Mouse (Mus musculus): ENCODE results near the gene Tmed2. TPM values are rescaled to one million over a fixed set of nuclear protein-coding genes. Genes with fewer than 3 reads are reported as not detected.
"Not testable (repeated sequence)": the region's sequence is repeated elsewhere in the genome, so short reads cannot be mapped to it uniquely, and the experiment has no call there.

The Tmed2 gene
- polyA plus RNA-seq, 1 experiment: 120 TPM

GRCm38 (mm10) chr5:124499001-124499400 lies 41.5 kb upstream of the Tmed2 start:
- H3K4me3 ChIP-seq (replicated peaks; ENCODE audit: insufficient read depth, low read depth, low read length): no peak overlapping the region
- H3K4me1 ChIP-seq (ENCODE audit: control insufficient read depth, insufficient read depth, low read length): no peaks in the 10 kb centered on the region
- H3K27ac ChIP-seq (ENCODE audit: insufficient read depth, low read length): no peak overlapping the region
- no peak for TF ChIP-seq POLR2A (IDR thresholded peaks at IDR 0.05; ENCODE audit: borderline replicate concordance, insufficient read depth, low read length)
- no peak for TF ChIP-seq CTCF (IDR thresholded peaks at IDR 0.05; ENCODE audit: borderline replicate concordance, insufficient read depth, low read depth, low read length)
- H3K27me3 ChIP-seq (ENCODE audit: control insufficient read depth, insufficient read depth, low read length): no peaks in the 10 kb centered on the region
- WGBS: 39% methylated on average over 5 of the region's 5 CpGs
- no peak for DNase-seq

- WGBS: 80% methylated on average over 3 of the region's 4 CpGs
- H3K4me1 ChIP-seq (ENCODE audit: control insufficient read depth, insufficient read depth, low read length); DNase-seq; H3K27ac ChIP-seq (ENCODE audit: insufficient read depth, low read length); H3K27me3 ChIP-seq (ENCODE audit: control insufficient read depth, insufficient read depth, low read length); H3K4me3 ChIP-seq (replicated peaks; ENCODE audit: insufficient read depth, low read depth, low read length): not testable (repeated sequence)
Measured at GRCm38 (mm10) chr5:124500037-124500436, 40.5 kb upstream of the Tmed2 start.

- whole genome bisulfite sequencing: 89% methylated on average over 3 of the region's 3 CpGs
- H3K4me3 ChIP-seq (replicated peaks; ENCODE audit: insufficient read depth, low read depth, low read length): no peak overlapping the region
Measured at GRCm38 (mm10) chr5:124500573-124500972, 39.9 kb upstream of the Tmed2 start.

GRCm38 (mm10) chr5:124501541-124501940 lies 39.0 kb upstream of the Tmed2 start:
- no peak for DNase-seq

More at GRCm38 (mm10) chr5:124500573-124500972, 39.9 kb upstream of the Tmed2 start:
- H3K27me3 ChIP-seq (ENCODE audit: control insufficient read depth, insufficient read depth, low read length): no peaks in the 10 kb centered on the region
- TF ChIP-seq POLR2A (IDR thresholded peaks at IDR 0.05; ENCODE audit: borderline replicate concordance, insufficient read depth, low read length) (no peak), CTCF (IDR thresholded peaks at IDR 0.05; ENCODE audit: borderline replicate concordance, insufficient read depth, low read depth, low read length) (no peak)
- H3K4me1 ChIP-seq (ENCODE audit: control insufficient read depth, insufficient read depth, low read length): no peaks in the 10 kb centered on the region
- no peak for DNase-seq
- H3K27ac ChIP-seq (ENCODE audit: insufficient read depth, low read length): no peak overlapping the region

GRCm38 (mm10) chr5:124503742-124504141 lies 36.8 kb upstream of the Tmed2 start:
- no peaks in the 10 kb centered on the region for H3K27me3 ChIP-seq (ENCODE audit: control insufficient read depth, insufficient read depth, low read length)
- WGBS: 71% methylated on average over 14 of the region's 14 CpGs
- no peak overlapping the region for H3K4me3 ChIP-seq (replicated peaks; ENCODE audit: insufficient read depth, low read depth, low read length)
- no peak overlapping the region for H3K27ac ChIP-seq (ENCODE audit: insufficient read depth, low read length)
- no peaks in the 10 kb centered on the region for H3K4me1 ChIP-seq (ENCODE audit: control insufficient read depth, insufficient read depth, low read length)
- TF ChIP-seq POLR2A (IDR thresholded peaks at IDR 0.05; ENCODE audit: borderline replicate concordance, insufficient read depth, low read length) (no peak), CTCF (IDR thresholded peaks at IDR 0.05; ENCODE audit: borderline replicate concordance, insufficient read depth, low read depth, low read length) (no peak)
- no peak for DNase-seq

More at GRCm38 (mm10) chr5:124501541-124501940, 39.0 kb upstream of the Tmed2 start:
- Histone ChIP-seq H3K4me3 (replicated peaks; ENCODE audit: insufficient read depth, low read depth, low read length) (no peak overlapping the region), H3K27ac (ENCODE audit: insufficient read depth, low read length) (no peak overlapping the region), H3K27me3 (ENCODE audit: control insufficient read depth, insufficient read depth, low read length) (no peaks in the 10 kb centered on the region), H3K4me1 (ENCODE audit: control insufficient read depth, insufficient read depth, low read length) (no peaks in the 10 kb centered on the region)
- no peak for TF ChIP-seq CTCF (IDR thresholded peaks at IDR 0.05; ENCODE audit: borderline replicate concordance, insufficient read depth, low read depth, low read length)
- TF ChIP-seq POLR2A (IDR thresholded peaks at IDR 0.05; ENCODE audit: borderline replicate concordance, insufficient read depth, low read length): no peak
- WGBS: 82% methylated on average over 10 of the region's 10 CpGs

GRCm38 (mm10) chr5:124505235-124505634 lies 35.3 kb upstream of the Tmed2 start:
- no peak for DNase-seq
- Histone ChIP-seq H3K4me3 (replicated peaks; ENCODE audit: insufficient read depth, low read depth, low read length) (no peak overlapping the region), H3K27me3 (ENCODE audit: control insufficient read depth, insufficient read depth, low read length) (no peaks in the 10 kb centered on the region), H3K27ac (ENCODE audit: insufficient read depth, low read length) (no peak overlapping the region), H3K4me1 (ENCODE audit: control insufficient read depth, insufficient read depth, low read length) (no peaks in the 10 kb centered on the region)
- no peak for TF ChIP-seq CTCF (IDR thresholded peaks at IDR 0.05; ENCODE audit: borderline replicate concordance, insufficient read depth, low read depth, low read length)
- no peak for TF ChIP-seq POLR2A (IDR thresholded peaks at IDR 0.05; ENCODE audit: borderline replicate concordance, insufficient read depth, low read length)
- 94% methylated on average over 4 of the region's 4 CpGs for WGBS

GRCm38 (mm10) chr5:124506731-124507359 lies 33.6 kb upstream of the Tmed2 start:
- H3K27me3 ChIP-seq (ENCODE audit: control insufficient read depth, insufficient read depth, low read length): no peaks in the 10 kb centered on the region
- no peaks in the 10 kb centered on the region for H3K4me1 ChIP-seq (ENCODE audit: control insufficient read depth, insufficient read depth, low read length)
- TF ChIP-seq POLR2A (IDR thresholded peaks at IDR 0.05; ENCODE audit: borderline replicate concordance, insufficient read depth, low read length) (no peak), CTCF (IDR thresholded peaks at IDR 0.05; ENCODE audit: borderline replicate concordance, insufficient read depth, low read depth, low read length) (no peak)
- WGBS: 85% methylated on average over 10 of the region's 10 CpGs
- H3K27ac ChIP-seq (ENCODE audit: insufficient read depth, low read length): no peak overlapping the region
- DNase-seq: no peak
- H3K4me3 ChIP-seq (replicated peaks; ENCODE audit: insufficient read depth, low read depth, low read length): no peak overlapping the region

- no peak for TF ChIP-seq CTCF (IDR thresholded peaks at IDR 0.05; ENCODE audit: borderline replicate concordance, insufficient read depth, low read depth, low read length)
- no peak for TF ChIP-seq POLR2A (IDR thresholded peaks at IDR 0.05; ENCODE audit: borderline replicate concordance, insufficient read depth, low read length)
- Histone ChIP-seq H3K27ac (ENCODE audit: insufficient read depth, low read length) (no peak overlapping the region), H3K4me1 (ENCODE audit: control insufficient read depth, insufficient read depth, low read length) (no peaks in the 10 kb centered on the region), H3K27me3 (ENCODE audit: control insufficient read depth, insufficient read depth, low read length) (no peaks in the 10 kb centered on the region), H3K4me3 (replicated peaks; ENCODE audit: insufficient read depth, low read depth, low read length) (no peak overlapping the region)
- 96% methylated on average over 6 of the region's 6 CpGs for WGBS
- DNase-seq: no peak
Measured at GRCm38 (mm10) chr5:124509200-124509599, 31.3 kb upstream of the Tmed2 start.

Measured in cerebellum, adult 2 months (tissue).